In the genomic region with DNA sequence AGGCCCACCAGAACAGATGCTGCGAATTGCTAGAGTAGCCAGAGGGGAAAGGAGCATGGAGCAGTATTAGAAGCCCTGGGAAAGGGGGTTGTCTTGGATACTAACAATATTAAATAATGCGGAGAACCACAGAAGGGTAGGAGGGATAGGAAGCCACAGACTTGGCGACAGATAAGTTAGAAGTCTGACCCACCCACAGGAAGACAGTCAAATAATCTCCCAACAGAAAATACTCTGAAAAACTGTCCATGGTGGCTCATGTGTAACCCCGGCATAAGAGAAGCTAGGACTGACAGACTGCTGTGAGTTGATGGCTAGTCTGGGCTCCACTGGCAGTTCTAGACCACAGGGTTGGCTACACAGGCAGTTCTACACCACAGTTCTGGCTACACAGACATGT, we compare ENCODE assay signal across 15 mouse cellular contexts.
"Had no signal": no experiment of that assay in that cellular context is flagged by ENCODE, and none has a peak within 500 bp of the region (broad histone marks: within the 10 kb centered on the region; RNA-seq: fewer than 3 reads in every experiment).

No protein-coding gene starts in this region.

- H3K27ac ChIP-seq: intestine, embryonic 15.5 days; limb, embryonic 12.5 days; lung, embryonic 15.5 days; macrophage; neural tube, embryonic 12.5 days had no signal

- H3K9ac ChIP-seq: intestine, embryonic 15.5 days; limb, embryonic 12.5 days; lung, embryonic 15.5 days; neural tube, embryonic 12.5 days had no signal

- H3K4me1 ChIP-seq: intestine, embryonic 15.5 days; lung, embryonic 15.5 days; neural tube, embryonic 12.5 days had no signal

- H3K27me3 ChIP-seq: intestine, embryonic 15.5 days; limb, embryonic 12.5 days; lung, embryonic 15.5 days; neural tube, embryonic 12.5 days had no signal

- ATAC-seq: intestine, embryonic 15.5 days had no signal

- H3K4me3 ChIP-seq: intestine, embryonic 15.5 days; limb, embryonic 12.5 days; lung, embryonic 15.5 days; neural tube, embryonic 12.5 days had no signal

- H3K36me3 ChIP-seq: intestine, embryonic 15.5 days; lung, embryonic 15.5 days had no signal

- DNase-seq: kidney, adult 18-20 months; kidney, postnatal 10 days; kidney, postnatal 4 days; layer of hippocampus, adult 9-11 months; lung, postnatal 14 days; midbrain, embryonic 14.5 days; right cerebral cortex, postnatal 4 days; spleen, adult 18-20 months; thymus, adult 18-20 months; thymus, postnatal 14 days had no signal

- H3K9me3 ChIP-seq: intestine, embryonic 15.5 days; limb, embryonic 12.5 days; lung, embryonic 15.5 days; neural tube, embryonic 12.5 days had no signal

- H3K4me2 ChIP-seq: intestine, embryonic 15.5 days; limb, embryonic 12.5 days; lung, embryonic 15.5 days; neural tube, embryonic 12.5 days had no signal
